Mouse (Mus musculus) olfactory bulb, adult 2 months (tissue): ENCODE data around the gene Cd55.

Experiments used
- CTCF ChIP-seq: fragments of 200-500 bp; IDR thresholded peaks from 2 replicates; pipeline ENCODE4 v1.5.1; 2012; ENCODE audit warnings: low read depth, mild to moderate bottlenecking, low read length, moderate library complexity; ENCODE audit not compliant: insufficient read depth
- POLR2A ChIP-seq: fragments of 200-500 bp; IDR thresholded peaks from 2 replicates; pipeline ENCODE4 v1.6.1; 2012; ENCODE audit warnings: mild to moderate bottlenecking, low read depth, low read length, moderate library complexity; ENCODE audit not compliant: insufficient read depth

DNA sequence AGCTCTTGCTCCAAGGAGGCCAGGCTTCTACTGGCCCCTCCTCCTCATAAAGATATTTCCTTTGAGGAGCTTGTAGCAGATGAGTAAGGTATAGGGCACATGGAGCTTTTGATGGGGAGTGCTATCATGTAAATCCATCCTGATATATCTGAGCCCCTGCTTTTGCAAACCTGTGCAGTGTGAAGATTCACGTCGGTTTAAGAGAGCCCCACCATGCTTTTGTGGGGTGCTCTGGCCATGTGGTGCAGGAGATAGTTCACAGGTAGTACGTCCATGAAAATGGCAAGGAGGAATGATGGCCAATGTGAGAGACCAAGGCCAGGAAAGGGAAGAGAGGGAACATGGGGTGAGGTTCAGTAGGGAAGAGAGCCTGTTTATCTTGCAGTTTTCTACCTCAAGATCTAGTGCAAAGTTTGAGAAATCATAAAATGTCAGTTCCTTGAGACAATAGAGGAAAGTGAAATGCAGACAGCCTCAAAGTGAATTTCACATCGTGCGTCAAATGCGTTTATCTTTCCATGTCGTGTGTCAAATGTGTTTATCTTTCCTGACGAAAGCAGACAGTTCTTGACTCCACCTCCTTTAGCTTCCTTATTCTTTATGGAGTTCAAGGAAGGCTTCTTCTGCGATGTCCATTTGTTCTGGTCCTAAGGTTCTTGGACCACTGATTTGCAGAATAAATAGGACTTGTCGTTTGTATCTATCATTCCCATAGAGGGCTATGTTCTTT, 24.4 kb upstream of the Cd55 start:
- TF ChIP-seq POLR2A (no peak), CTCF (no peak)
